Mouse (Mus musculus): ENCODE measurements around the gene Map4k4.

Gene Map4k4

DNA sequence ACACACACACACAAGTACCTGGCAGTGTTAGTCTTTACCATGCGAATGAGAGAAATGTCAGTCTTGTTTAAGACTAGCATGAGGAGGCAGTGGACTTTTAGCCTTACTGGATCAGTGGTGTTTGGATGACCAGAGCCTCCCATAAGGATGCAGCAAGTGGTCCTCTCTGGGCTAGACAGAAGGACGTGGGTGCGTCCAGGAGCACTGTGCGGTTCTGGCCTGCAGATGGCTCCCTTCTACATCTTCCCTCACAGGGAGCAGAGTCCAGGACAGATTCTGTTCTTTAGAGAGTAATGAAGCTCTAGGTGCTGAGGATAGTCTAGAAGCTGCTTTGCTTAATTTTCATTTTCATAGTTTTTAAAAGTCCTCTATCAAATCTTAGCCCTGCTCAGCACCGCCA is 100.2 kb downstream of the Map4k4 start:
- DNase-seq (ENCODE audit: low spot score): no peak

DNA sequence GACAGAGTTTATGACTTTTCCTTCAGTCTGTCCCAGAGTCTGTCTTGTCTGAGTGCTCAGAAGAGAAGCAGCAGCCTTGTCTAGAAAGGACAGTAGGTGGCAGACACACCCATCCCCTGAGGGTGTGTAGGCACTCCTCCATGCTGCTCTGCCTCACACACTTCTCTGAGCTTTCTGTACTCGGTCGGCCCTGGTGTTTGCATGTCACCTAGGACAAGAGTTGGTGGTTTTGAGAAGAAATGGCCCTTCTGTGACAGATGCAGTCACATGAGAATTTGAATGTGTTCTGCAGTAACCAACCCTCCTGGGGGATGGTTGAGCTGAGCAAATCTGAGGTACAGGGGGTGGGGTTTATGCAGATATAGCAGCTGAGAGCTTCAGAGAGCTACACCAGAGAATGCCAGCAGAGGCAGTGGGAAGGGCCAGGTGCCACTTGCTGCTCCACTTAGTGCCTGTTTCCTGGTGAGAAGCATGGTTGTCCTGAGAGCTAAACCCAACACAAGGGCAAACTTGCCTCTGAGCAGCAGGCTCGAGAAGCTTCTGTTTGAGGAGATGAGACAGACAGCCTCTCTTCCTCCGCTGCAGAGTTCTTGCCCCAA is 101.5 kb downstream of the Map4k4 start:
- no peak for DNase-seq (ENCODE audit: low spot score)

DNA sequence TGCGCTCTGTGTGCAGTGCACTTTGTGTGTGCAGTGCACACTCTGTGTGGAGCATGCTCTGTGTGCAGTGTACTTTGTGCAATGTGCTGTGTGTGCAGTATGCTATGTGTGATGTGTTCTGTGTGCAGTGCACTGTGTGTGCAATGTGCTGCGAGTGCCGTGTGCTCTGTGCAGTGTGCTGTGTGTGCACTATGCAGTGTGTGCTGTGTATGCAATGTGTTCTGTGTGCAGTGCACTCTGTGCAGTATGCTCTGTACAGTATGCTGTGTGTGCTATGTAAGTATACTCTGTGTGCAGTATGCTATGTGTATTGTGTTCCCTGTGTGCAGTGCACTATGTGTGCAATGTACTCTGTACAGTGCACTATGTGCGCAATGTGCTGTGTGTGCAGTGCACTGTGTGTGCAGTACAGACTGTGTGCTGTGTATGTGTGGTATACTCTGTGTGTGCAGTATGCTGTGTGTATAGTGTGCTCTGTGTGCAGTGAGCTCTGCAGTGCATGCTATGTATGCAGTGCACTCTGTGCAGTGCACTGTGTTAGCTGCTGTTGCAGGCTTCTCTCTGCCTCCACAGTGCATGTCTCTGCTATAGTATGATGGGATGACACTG is 105.4 kb downstream of the Map4k4 start:
- DNase-seq (ENCODE audit: low spot score): no peak

DNA sequence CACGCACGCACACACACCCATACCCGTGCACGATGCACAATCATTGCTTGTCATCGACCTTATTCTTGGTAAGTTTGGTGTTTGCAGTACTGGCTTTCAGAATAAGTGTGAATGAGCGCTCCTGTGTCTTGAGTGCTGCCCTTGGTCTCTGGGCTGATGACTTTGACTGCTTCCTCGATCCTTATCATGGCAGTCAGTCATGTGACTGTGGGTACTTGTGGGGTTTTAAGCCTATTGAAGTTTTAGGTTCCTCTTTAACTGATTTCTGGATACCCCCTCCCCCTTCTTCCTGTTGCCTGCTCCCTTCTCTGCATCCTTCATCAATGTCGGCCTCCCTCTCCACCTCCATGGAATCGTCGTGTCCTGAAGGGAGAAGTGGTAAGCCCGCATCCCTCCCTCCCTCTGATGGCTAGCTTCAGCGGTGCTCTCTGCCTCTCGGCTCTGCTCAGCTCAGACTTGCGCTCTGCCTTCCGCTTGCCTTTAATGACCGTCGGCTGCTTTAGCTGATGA is 107.3 kb downstream of the Map4k4 start:
- no peak for DNase-seq (ENCODE audit: low spot score)

DNA sequence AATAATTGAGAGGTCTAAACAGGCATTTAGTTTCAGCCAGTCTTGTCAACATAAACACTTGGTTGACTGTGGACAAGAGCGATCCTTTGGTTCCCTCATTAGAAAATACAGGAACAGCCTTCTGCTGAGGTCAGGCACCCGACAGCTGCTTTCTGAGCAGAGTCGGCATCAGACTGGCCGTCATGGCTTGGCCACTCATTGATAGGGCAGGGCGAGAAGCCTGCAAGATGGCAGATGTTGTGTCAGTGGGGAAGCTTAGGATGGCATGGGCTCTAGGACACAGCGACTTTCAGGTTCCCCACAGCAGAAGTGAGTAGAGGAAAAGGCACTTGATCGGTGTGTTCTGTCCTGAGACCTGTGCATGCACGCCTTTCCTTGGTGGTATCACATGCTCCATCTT is 112.0 kb downstream of the Map4k4 start:
- no peak for DNase-seq (ENCODE audit: low spot score)

DNA sequence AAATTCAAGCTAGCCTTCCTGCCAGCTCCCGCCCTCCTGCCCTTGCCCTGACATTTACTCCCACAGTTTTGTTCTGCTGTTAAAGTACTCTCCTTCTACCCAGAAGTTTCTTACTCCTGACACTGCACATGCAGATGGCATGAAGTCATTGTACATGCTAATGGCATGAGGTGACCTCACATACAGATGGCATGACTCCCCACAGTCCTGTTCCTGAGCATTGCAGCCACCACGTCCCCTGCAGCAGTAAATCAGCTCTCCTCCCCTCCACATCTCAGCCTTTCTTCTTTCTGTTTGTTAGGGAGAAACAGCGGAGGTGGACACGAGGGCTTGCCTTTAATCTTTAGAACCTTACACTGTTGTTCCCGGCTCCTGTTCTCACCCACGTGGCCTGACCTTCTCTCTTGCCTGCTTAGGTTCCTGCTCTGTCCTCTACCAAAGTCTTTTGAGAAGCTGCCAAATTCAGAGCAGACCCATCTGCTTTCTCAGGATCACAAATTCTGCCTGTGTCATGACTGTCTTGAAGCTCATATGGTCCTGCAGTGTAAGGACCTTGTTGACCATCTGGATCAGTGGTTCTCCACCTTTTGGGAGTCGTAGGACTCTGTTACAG is 114.5 kb downstream of the Map4k4 start:
- no peak for DNase-seq (ENCODE audit: low spot score)

DNA sequence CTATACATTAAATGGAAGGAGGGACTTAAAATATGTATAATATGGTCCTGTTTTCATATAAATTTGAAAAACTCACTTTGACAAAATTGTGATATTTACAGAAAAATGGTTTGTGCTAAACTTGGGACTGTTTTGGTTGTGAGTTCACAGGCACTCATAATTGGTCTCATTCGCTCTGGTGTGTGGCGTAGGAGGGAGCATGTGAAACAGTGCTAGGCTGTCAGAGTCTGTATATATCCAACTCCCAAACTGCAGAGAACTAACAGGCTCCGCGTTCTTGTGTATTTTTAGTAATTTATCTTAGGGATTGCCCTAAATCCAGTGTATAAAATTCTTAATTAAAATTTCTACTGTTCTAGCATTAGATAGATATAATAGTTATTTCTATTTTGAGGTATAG is 120.9 kb downstream of the Map4k4 start:
- DNase-seq (ENCODE audit: low spot score): no peak

DNA sequence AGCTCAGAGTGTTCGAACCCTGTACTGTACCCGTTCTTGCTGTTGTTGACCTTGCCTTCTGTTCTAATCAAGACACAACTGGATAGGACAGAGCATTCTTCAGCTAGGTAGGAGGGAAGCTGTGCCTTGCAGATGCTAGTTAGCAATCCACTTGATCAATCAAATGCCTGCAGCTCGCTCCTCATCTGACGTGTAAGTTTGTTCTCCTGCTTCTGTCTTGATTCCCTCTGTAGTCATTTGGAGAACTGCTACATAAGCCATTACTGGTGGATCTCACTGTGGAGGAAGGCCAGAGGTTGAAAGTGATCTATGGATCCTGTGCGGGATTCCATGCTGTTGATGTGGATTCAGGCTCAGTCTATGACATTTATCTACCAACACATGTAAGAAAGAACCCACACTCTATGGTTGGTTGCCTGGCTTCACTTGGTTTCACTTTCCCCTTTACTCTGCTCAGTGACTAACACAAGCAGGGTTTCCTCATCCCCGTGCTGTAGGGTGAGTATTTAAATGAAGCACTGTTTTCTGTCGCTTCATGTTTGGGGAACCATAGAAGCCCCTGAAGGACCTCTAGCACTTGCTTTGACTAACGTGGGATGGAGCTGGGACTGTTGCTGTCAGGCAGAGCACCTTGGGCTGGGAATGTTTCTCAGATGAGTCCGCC is 121.9 kb downstream of the Map4k4 start:
- no peak for DNase-seq (ENCODE audit: low spot score)

DNA sequence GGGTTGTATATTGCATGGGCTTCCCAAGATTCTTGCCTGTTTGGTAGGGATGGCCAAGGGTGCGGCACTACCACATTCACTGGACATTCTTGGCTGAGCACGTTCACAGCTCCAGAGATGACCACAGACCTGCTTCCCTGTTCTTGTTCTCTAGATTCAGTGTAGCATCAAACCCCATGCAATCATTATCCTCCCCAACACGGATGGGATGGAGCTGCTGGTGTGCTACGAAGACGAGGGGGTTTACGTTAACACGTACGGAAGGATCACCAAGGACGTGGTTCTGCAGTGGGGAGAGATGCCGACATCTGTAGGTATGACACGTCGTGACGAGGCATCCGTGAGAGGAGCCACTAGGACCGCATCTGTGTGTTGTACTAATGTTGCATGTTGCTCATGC is 122.5 kb downstream of the Map4k4 start:
- no peak for DNase-seq (ENCODE audit: low spot score)

DNA sequence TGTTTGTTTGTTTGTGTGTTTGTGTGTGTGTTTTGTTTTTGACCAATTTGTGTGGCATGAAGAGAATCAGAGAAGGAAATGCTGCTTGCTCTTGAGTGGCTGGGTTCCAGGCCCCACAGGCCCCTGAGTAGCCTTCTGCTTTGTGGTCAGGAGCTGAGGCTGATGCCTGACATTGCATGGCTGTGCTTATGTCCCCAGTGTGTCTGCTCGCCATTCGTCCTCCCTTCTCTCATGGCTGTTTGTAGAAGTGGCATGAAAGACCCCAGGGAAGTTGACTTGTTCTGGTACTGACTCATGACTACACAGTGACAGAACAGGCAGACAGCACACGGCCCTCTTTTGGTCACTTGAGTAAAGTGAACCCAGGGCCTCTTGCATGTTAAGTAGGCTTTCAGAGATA is 123.0 kb downstream of the Map4k4 start:
- DNase-seq (ENCODE audit: low spot score): no peak

DNA sequence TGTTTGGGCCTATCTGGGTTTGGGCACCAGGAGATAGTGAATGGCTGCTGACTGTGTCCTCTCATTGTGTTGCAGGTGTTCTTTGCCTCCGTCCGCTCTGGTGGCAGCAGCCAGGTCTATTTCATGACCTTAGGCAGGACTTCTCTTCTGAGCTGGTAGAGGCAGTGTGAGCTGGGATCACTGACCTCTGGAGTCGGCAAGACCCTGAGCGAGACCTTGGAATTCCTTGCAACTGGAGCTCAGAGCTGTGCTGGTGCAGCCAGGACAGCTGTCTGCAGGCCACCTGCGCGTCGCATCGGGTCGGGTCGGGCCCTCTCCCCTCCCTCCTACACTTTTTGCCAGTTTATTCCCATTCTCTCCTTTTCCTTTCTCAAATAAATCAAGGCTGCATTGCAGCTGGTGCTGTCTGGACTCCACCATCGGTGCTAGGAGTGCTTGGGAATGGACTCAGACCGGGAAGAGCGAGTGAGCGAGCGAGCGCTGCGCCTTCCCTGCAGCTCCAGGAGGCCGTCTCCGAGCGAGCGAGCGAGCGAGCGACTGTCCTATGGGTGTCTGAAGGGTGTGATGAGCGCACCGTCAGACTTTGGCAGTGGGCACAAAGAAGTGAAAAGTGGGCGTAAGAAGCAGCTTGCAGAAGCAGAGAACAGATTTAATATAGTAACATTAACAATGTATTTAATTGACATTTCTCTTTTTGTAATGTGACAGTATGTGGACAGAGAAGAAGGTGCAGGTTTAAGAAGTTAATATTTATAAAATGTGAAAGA is 124.0 kb downstream of the Map4k4 start:
- DNase-seq (ENCODE audit: low spot score): no peak

DNA sequence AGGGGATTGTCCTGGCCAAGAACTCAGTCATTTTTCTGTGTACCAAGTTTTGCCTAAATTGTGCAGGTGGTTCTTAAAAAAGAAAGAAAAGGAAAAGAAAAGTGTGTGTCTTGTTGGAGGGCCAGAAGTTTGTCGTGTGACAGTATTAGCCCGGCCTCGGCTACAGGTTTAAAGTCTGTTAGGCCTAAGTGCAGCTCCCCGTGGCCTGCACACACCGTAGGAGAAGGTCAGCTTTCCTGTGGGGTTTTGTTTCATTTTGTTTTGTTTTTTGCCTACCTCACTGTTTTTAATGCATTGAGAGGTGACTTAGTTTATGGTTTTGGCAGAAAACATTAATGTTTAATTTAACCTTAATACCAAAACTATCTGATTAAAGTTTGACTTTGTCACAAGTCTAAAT is 124.7 kb downstream of the Map4k4 start:
- DNase-seq (ENCODE audit: low spot score): no peak

DNA sequence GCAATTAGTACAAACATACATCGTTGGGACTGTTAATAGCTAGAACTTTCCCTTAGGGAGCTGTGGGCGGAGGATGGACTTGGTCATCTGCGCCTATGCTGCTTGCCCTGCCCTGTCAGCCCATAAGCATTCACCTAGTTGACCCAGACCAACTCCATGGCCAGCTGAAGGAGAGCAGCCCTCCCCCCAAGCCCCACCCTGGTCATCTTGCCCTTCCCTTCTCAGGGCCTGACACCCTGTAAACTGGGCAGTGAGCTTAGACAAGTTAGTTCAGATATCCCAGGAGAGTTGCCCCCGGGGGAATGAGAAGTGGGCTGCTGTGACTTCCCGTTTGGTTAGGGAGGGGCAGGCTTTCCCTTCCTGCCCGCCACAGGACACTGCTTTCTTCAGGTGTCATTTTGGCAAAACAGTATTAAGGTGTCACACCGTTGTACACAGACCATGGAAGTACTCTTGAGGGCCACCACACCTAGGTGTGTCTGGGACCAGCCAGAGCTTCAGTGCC is 126.5 kb downstream of the Map4k4 start:
- DNase-seq (ENCODE audit: low spot score): no peak

DNA sequence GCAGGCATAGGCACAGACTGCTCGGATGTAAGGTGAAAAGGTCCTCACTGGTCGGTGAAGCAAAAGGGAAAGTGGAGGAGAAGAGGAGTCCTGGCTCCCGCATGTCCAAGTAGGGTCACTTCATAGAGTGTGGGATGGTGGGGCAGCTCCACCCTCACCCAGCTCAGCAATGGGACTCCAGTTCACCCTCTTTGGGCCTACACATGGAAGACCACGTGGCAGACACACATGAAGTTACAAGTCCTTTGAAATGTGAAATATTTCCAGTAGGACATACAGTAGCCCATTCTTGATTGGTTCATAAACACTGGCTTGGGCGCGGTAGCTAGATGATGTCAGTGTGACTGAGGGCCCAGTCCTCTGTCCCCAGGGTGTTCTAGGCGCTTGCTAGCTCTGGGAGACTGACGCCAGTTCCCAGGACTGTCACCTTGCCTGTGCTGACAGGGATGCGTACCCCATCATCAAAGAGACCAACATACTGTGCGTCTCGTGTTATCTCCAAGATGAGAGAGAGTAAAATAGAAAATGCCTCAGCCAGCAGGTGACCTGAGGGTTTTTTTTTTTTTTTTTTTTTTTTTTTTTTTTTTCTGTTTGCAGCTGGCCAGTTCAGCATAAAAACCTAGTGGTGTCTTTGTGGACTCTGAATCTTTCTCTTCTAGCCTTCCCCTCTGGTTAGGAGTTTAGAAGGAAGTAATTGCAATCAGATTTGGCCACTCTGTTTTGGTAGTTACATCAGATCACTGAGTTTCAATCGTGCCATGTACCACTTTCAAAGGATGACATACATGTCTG is 127.7 kb downstream of the Map4k4 start:
- no peak for DNase-seq (ENCODE audit: low spot score)

DNA sequence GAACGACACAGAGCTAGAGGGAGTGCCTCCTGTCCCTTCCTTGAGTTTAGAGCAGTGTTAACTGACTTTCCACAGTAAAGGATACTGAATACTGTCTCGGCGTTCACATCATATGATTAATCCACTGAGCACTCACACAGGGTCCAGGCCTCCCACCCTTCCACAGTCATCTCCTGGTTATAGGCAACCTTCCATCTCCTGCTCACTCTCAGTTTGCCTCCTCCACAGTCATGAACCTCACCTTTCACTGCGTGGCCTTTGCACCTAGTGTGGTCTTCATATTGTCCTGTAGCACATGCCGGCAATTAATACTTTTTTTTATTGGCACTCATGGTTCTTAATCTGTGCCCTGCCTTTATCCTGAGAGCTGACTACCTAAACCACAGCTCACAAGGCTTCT is 128.9 kb downstream of the Map4k4 start:
- no peak for DNase-seq (ENCODE audit: low spot score)

DNA sequence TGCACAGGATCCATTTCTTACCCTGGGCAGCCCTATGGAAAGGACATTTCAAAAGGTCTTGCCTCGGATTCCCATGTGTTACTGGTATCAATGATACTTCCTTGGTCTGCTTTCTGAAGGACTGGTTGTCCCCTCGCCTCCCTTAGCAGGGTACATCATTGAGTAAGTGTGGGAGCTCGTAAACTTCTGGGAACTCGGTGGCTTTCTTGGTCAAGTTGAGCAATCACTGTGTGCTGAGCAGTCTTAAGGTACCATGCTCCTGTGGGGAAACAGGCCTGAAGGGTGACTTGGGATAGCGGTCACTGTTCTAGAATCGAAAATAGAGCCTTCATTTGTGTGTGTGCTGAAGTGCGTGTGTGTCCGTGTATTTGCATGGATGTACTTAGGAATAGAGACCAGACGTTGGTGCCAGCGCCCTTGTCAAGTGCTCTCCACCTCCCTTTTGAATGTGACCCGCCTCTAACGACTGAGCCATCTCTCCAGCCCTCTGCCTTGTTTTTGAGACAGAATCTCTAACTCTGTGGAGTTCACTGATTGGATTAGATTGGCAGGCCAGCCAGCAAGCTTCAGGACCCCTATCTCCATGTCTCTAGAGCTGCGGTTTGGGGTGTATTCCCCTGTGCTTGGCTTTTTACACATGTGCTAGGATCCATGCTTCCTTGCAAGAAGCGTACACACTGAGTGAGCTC is 129.7 kb downstream of the Map4k4 start:
- DNase-seq (ENCODE audit: low spot score): no peak

DNA sequence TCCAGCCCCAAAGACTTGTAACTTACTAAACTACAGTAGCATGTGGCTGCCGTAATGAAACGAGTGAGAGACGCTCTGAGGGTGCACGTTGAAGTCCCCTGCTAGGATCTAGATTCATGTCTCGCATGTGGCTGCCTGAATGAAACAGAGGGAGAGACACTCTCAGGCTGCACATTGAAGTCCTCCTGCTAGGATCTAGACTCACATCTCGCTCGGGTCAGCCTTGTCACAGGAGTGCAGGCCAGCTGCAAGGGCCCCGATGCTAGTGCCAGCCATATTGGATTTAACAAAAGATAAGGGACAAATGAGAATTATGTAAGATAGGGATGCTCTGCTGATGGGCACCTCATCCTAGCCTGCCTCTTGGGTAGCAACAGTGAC is 130.3 kb downstream of the Map4k4 start:
- DNase-seq (ENCODE audit: low spot score): no peak

DNA sequence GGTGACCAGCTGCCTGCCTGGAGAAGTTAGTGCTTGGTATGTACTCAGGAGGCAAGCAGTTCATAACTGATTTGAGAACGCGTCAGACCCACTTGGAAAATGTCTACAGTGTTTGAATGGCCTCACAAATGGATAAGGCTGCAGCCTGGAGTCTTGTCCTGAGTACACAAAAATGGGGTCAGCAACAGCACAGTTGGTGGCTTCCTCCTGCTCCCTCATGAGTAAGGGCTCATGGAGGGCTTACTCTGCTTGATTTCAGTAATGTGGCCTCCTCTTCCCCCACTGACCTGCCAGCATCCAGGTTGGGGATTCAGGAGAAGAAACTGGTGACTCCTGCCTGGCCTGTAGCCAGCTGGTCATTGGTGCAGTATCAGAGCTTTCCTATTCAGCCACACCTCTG is 130.9 kb downstream of the Map4k4 start:
- DNase-seq (ENCODE audit: low spot score): no peak

DNA sequence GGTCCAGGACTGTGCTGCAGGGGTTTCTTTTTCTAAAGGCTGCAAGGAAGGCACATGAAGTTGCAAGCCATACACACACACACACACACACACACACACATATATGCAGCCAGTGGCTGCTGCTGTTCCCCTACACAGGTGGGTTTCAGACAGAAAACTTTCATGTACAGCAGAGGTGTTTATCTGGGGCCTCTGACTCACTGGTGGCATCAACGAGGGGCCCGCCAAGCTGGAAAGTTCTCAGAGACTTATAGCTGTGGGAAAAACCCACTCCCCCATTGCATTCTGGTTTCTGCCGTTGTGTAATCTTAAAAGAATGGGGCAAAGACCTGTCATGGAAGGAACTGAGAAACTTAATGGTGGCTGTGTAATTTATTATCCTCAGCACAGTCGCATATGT is 132.6 kb downstream of the Map4k4 start:
- DNase-seq (ENCODE audit: low spot score): no peak

DNA sequence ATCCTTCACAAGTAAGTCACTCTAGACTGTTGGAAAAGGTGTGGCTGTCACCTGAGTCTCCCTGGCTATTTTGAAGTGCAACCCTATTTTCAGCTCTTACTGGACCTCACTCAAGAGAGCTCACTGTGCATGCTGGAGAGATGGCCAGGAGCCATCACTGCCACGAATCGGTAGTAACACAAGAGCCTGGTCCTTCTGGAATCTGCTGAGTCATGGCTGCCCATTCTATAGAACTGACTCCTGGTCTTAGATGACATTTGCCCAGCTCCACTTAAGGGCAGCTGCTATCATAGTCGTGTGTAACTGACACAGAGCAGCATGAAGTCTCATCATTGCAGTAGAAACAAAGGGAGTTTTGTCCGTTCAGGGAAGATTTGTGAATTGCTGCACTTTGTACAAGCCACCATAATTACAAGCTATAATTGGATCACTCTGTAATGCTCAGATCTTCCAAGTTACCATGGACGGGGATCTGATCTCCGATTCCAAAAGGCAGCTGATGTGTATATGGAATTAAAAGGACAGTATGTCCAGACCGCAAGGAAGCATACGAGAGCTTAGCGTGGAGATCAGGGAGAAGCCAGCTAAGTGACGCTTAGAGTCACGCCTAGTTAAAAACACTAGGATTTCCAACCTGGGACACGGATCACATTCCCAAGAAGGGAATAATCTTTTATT is 133.2 kb downstream of the Map4k4 start:
- no peak for DNase-seq (ENCODE audit: low spot score)

Data from T-cell, adult 2 months (primary cell).